Mouse (Mus musculus) hindbrain, postnatal 0 days (tissue): ENCODE data around the gene Slc9c1. TPM values are rescaled to one million over a fixed set of nuclear protein-coding genes. Genes with fewer than 3 reads are reported as not detected.

Experiments
- ATAC-seq: fragments of 200-750 bp; cut with Nextera tagmentation; 2 replicates; pipeline ENCODE4 v1.8.0; 2017; ENCODE audit warnings: mild to moderate bottlenecking, moderate TSS enrichment, moderate library complexity
- DNase-seq: peaks from one replicate; pipeline ENCODE4 v3.0.0-alpha.2; 2015; ENCODE audit warnings: low spot score
- H3K27ac ChIP-seq: fragments of 300-500 bp; sonication (generic); 2 replicates; pipeline ENCODE4 v1.5.1; 2014; ENCODE audit warnings: mild to moderate bottlenecking
- H3K27me3 ChIP-seq: fragments of 300-500 bp; sonication (generic); 2 replicates; pipeline ENCODE4 v1.6.1; 2014; ENCODE audit warnings: low read length, mixed read lengths; ENCODE audit not compliant: insufficient read depth
- H3K36me3 ChIP-seq: fragments of 300-500 bp; sonication (generic); 2 replicates; pipeline ENCODE4 v1.6.1; 2014; ENCODE audit warnings: low read length, mixed read lengths; ENCODE audit not compliant: insufficient read depth
- H3K4me1 ChIP-seq: fragments of 300-500 bp; sonication (generic); 2 replicates; pipeline ENCODE4 v1.6.1; 2014; ENCODE audit warnings: antibody characterized with exemption, low read length, mixed read lengths; ENCODE audit not compliant: insufficient read depth
- H3K4me2 ChIP-seq: fragments of 300-500 bp; sonication (generic); 2 replicates; pipeline ENCODE4 v1.6.1; 2014; ENCODE audit warnings: low read depth, mild to moderate bottlenecking, low read length, moderate library complexity, mixed read lengths
- H3K4me3 ChIP-seq: fragments of 300-500 bp; sonication (generic); 2 replicates; pipeline ENCODE4 v1.5.1; 2014; ENCODE audit warnings: low read length
- H3K9ac ChIP-seq: fragments of 300-500 bp; sonication (generic); replicated peaks from 2 replicates; pipeline ENCODE4 v1.6.1; 2014; ENCODE audit warnings: mild to moderate bottlenecking, low read length, moderate library complexity, mixed read lengths
- H3K9me3 ChIP-seq: fragments of 300-500 bp; sonication (generic); 2 replicates; pipeline ENCODE4 v1.6.1; 2016; ENCODE audit warnings: low read length, mixed read lengths
- CTCF ChIP-seq: IDR thresholded peaks from 2 replicates; pipeline ENCODE4 v1.5.1; 2016; ENCODE audit warnings: antibody characterized with exemption, control low read depth, low read depth
- WGBS: fragments of 180-500 bp; shearing (Covaris S2); extraction: QIAGEN DNeasy Blood & Tissue Kit; methylation state at CpG from one replicate; pipeline ENCODE4 v1.1.7; 2014; 5-methylcytosine and 5-hydroxymethylcytosine counted together
- polyA plus RNA-seq: library from polyadenylated mRNA; unstranded; fragments of >200 nt; fragmentation: Nextera tagmentation; extraction: Ambion mirVana; gene quantifications from 2 replicates; pipeline ENCODE4 v1.2.1, GENCODE M21; 2015
- total RNA-seq: library from RNA; depleted of rRNA; stranded (reverse); fragments of >200 nt; gene quantifications from 2 replicates; pipeline ENCODE4 v1.2.3, GENCODE M21; 2014; rRNA removed

Slc9c1 gene
- total and polyA plus RNA-seq, 2 experiments from 2014 or later: not detected

- Histone ChIP-seq H3K9ac (no peak within 1 kb of the TSS; the same call in 1 of the 2 replicates), H3K4me1 (peaks cover 4% of the 10 kb centered on the region; the same call in 1 of the 2 replicates), H3K36me3 (no peaks in the 10 kb centered on the region), H3K27me3 (no peaks in the 10 kb centered on the region), H3K27ac (no peak within 1 kb of the TSS), H3K4me3 (peak within 1 kb of the TSS; percentile 34), H3K9me3 (no peaks in the 10 kb centered on the region), H3K4me2 (peak within 1 kb of the TSS; percentile 62)
- DNase-seq (no peak), ATAC-seq (peak; percentile 40; the same call in 1 of the 2 replicates)
- WGBS: 9% methylated on average over 20 of the region's 20 CpGs
- TF ChIP-seq CTCF: no peak
Observed at GRCm38 (mm10) chr16:45653934-45654332, 118.8 kb downstream of the Slc9c1 start, which contains the start of gene BC016579. Gene BC016579 (minus strand): TSS chr16:45654068.

- no peak overlapping the region for H3K9ac ChIP-seq
- DNase-seq (no peak), ATAC-seq (no peak)
- H3K36me3 ChIP-seq: no peaks in the 10 kb centered on the region
- H3K4me1 ChIP-seq: peaks cover 4% of the 10 kb centered on the region; the same call in 1 of the 2 replicates
- H3K27ac ChIP-seq: no peak overlapping the region
- TF ChIP-seq CTCF: no peak
- peak overlapping the region; percentile 34; the same call in 1 of the 2 replicates for H3K4me3 ChIP-seq
- peak overlapping the region; percentile 62; the same call in 1 of the 2 replicates for H3K4me2 ChIP-seq
- WGBS: 71% methylated on average over 9 of the region's 9 CpGs
- no peaks in the 10 kb centered on the region for H3K9me3 ChIP-seq
- no peaks in the 10 kb centered on the region for H3K27me3 ChIP-seq
Observed at GRCm38 (mm10) chr16:45654465-45654864, 119.4 kb downstream of the Slc9c1 start.

Other genes with a start within 250 kb of the Slc9c1 start
- 210 and 300 TPM in 2 replicates for gene Cd200, start 126.3 kb upstream of the Slc9c1 start, total RNA-seq
- gene Cd200, start 126.3 kb upstream of the Slc9c1 start, polyA plus RNA-seq: 354 and 385 TPM in 2 replicates
- gene Gm609, start 42.3 kb upstream of the Slc9c1 start, total RNA-seq: not detected in 2 replicates
- 0.05 TPM in 1 of 2 replicates, not detected in the other for gene Gm609, start 42.3 kb upstream of the Slc9c1 start, polyA plus RNA-seq
- gene Gm17783, start 3.3 kb upstream of the Slc9c1 start, total RNA-seq: not detected in 2 replicates
- not detected in 2 replicates for gene Gm17783, start 3.3 kb upstream of the Slc9c1 start, polyA plus RNA-seq
- gene Gcsam, start 75.1 kb downstream of the Slc9c1 start, total RNA-seq: not detected in 2 replicates
- not detected in 2 replicates for gene Gcsam, start 75.1 kb downstream of the Slc9c1 start, polyA plus RNA-seq
- gene BC016579, start 118.8 kb downstream of the Slc9c1 start, total RNA-seq: not detected in 2 replicates
- not detected in 2 replicates for gene BC016579, start 118.8 kb downstream of the Slc9c1 start, polyA plus RNA-seq
- 0.58 and 0.73 TPM in 2 replicates for gene Tmprss7, start 158.3 kb downstream of the Slc9c1 start, total RNA-seq
- gene Tmprss7, start 158.3 kb downstream of the Slc9c1 start, polyA plus RNA-seq: 0.55 and 0.59 TPM in 2 replicates
- 190 and 198 TPM in 2 replicates for gene Tagln3, start 189.3 kb downstream of the Slc9c1 start, total RNA-seq
- 302 and 317 TPM in 2 replicates for gene Tagln3, start 189.3 kb downstream of the Slc9c1 start, polyA plus RNA-seq
- gene Abhd10, start 207.6 kb downstream of the Slc9c1 start, total RNA-seq: 19.0 and 21.7 TPM in 2 replicates
- 34.4 and 36.2 TPM in 2 replicates for gene Abhd10, start 207.6 kb downstream of the Slc9c1 start, polyA plus RNA-seq